Mouse (Mus musculus): Measurements from ENCODE around the gene Zp3.

Zp3 gene

DNA sequence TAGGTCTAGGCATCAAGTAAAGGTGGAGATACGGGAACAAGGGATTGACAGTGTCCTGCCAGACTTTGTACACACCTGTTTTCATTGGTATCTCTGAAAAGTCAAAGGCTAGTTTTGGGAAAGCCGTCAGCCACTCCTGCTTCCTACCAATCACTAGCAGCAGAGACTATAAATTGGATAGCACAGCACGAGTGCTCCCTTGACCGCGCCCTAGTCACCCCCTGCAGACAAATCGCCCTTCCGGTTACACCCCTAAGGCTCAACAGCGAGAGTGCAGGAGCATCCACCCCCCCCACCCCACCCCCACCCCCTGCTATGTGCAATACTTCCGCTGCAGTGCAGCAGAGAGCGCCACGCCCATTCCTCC lies 17.8 kb upstream of the Zp3 start:
- no peak for DNase-seq (ENCODE audit: low spot score)

DNA sequence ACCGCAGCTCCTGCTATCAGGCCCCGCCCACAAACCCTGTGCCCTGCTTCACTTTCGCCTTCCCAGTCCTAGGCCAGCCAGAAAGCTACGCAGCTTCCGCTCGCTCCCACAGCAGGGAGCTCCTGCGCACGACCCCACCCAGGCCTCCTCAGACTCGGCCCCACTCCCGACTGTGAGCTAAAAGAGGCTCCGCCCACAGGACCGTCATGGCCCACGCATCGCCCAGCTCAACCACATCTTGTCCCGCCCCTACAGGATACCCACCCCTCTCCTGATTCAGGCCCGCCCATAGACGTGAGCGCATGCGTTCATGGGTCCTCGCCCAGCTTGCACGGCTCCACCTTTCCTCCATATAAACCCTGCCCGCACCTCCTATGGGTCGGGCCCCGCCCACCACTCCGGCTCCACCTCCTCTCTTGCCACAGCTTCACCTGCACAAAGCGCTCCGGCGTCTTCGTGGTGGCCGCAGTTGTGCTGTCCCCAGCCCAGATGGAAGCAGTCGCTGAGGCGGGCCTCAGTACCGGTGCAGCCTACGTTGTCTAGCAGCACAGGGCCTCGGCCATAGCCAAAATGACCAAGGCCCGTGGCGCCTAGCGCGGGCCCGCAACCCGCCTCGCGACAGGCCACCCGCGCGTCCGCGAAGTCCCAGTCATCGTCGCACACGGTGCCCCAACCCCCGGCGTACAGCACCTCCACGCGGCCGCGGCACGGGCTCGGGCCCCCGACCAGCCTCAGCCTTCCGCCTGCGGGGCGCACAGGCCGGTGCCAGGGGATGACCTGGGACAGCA lies 17.2 kb upstream of the Zp3 start:
- DNase-seq (ENCODE audit: low spot score), result peak; percentile 99

DNA sequence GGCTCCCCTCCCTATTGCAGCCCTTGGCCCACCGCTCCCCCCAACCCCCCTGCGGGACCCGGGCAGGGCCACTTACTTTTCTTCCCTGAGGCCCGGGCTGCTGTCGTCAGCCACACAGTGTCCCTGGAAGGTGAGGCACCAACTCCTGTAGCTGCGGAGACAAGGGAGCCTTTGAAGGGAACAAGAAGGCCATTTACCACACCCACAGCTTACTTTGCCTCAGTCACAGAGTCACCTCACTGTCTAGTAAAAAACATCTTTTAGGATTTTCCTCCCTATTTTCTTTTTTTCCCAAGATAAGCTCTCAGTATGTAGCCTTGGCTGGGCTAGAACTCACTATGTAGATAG lies 16.6 kb upstream of the Zp3 start:
- peak; percentile 41 for DNase-seq (ENCODE audit: low spot score)

DNA sequence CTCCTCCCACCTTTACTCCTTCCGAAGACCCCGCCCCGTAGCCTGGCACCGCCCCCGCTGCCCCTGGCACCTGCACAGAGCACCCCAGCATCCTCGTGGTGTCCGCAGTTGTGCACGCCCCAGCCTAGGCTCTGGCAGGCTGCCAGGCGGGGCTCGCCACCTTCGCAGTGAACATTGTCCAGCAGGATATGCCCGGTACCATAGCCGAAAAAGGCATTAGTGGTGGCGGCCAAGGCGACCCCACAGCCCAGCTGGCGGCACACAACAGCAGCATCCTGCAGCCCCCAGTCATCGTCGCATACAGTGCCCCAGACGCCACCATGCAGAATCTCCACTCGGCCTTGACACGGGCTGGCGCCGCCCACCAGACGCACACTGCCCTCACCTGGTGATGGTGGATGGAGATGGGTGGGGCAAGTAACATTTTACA lies 14.4 kb upstream of the Zp3 start:
- DNase-seq (ENCODE audit: low spot score), result no peak

DNA sequence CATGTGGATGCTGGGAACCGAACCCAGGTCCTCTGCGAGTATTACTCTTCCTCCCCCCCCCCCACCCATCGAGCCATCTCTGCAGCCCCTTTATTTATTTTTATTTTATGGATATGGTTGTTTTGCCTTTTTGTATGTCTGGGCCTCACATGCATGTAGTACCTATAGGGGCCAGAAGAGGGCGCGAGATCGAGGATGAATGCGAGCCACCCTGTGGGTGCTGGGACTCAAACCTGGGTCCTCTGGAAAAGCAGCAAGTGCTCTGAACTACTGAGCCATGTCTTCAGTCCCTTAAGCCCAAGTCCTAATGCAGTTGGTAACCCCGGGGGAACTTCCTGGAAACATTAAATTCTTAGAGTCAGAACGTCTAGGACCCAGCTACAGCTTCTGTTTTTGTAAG lies 13.0 kb upstream of the Zp3 start:
- no peak for DNase-seq (ENCODE audit: low spot score)

DNA sequence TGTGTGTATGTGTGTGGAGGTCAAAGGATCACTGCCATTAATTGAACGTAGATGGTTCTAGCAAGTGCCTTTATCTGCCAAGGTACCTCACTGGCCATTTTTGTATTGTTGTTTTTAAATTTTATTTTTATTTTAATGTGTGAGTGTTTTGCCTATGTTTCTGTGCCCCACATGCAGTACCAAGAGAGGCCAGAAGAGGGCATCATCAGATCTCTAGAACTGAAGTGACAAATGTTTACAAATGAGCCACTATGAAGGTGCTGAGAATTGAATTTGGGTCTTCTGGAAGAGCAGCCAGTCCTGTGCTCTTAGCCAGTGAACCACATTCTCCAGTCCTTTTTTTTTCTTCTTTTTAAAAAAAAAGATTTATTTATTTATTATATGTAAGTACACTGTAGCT lies 11.1 kb upstream of the Zp3 start:
- DNase-seq (ENCODE audit: low spot score), result peak; percentile 73

DNA sequence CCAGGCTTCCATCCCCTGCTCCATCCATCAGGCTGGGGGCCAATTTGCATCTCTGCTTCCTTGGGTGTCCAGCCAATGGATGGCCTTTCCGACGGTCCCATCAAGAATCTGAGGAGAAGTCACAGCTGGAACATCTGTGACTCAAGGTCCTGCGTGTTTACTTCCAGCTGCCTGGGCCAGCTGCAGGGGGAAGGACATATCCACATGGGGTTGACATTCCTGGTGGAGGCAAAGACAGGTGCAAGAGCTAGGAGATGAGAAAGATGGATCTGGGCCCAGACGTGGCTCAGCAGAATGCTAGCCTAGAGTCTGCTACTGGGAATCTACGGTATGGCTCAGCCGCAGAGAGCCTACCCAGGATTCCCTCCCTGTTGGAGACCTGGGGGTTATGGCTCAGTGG lies 9.7 kb upstream of the Zp3 start:
- no peak for DNase-seq (ENCODE audit: low spot score)

DNA sequence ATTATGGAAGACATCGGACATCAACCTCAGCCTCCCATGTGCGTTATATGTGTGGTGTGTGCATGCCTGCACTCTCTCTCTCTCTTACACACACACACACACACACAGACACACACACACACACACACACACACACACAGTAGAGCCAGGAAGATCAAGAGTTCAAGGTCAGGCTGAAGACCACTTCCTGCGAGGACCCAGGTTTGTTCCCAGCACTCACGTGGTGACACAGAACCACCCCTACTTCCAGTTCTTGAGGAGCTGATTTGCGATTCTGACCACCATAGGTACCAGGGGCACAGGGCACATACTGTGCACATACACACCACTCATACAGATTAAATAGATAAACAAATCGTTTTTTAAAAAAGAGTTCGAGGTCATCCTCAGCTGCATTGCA lies 8.0 kb upstream of the Zp3 start:
- no peak for DNase-seq (ENCODE audit: low spot score)

DNA sequence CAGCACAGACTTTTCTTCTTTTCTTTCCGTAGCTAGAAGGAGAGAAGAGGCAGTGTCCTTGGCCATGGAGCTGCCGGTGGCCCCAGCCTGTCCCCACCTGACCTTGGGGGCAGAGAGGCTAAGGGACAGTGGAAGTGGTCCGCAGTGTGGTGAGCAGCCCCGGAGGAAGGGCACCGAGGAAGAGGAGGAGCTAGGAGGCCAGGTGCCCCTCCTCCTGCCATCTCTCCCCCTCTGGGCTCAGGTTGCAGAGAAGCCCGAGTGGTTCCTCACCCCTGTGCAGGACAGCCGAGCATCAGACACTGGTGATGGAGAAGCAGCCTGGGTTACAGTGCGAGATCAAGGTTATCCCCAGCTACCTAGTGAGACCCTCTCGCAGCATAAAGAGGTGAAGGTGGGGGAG lies 5.5 kb upstream of the Zp3 start, which contains the start of gene Ssc4d:
Gene Ssc4d (minus strand): TSS at position 167 of the 400 bp plus-strand sequence.
- DNase-seq (ENCODE audit: low spot score), result no peak

DNA sequence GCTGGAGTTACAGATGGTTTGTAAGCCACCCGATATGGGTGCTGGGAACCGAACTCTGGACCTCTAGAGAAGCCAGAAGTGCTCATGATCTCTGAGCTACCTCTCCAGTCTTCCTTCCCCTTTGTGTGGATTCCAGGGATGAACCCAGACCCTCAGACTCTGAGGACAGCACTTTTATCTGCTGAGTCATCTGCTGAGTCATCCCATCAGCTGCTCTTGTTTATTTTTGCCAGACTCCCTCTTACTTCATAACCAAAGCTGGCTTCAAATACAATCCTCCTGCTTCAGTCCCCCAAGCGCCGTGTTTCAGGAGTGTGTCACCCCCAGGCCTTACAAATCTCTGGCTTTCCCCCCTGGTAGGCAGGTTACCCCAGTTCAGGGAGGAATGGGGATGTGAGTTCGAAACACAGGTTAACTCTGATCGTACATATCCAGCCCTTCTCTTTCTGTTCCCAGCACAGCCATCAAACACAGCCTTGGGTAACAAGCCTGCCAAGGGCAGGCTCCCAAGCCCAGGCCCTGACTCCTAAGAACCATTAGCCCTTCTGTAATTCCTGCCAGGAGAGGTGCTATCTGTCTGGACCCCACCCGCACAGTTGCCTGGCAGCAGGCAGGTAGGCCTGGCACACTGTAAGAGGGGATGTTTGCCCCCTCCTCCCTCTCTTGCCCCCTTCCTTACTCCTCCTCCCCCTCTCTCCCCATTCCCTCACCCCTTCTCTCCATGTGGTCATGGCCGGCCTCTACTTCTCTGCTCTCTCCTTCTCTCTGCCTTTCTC lies 3.8 kb upstream of the Zp3 start:
- no peak for DNase-seq (ENCODE audit: low spot score)

DNA sequence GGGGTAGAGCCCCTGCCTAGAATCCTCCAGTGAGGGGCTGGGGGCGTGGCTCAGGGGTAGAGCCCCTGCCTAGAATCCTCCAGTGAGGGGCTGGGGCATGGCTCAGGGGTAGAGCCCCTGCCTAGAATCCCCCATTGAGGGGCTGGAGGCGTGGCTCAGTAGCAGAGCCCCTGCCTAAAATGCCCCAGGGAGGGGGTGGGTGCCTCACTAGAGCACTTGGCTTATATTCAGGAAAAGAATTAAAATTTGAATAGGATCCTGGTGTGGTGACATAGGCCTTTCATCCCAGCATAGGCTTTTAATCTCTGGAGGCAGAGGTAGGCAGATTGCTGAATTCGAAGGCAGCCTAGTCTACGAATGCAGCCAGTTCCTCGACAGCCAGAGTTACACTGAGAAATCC lies 518 bp upstream of the Zp3 start:
- no peak for DNase-seq (ENCODE audit: low spot score)

DNA sequence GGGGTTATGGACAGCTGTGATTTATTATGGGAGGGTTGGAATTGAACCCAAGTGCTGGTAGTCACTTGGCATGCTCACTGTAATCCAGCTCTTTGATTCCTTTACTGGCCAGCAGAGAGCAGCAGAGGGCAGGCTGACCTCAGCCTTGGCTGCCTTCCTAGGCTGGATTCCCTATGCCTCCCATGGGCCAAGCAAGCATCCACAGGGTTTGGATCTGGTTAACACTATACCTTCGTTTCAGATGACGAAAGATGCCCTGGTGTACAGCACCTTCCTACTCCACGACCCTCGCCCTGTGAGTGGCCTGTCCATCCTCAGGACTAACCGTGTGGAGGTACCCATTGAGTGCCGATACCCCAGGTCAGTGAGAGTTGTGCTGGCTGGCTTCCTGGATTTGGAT lies 2.5 kb downstream of the Zp3 start:
- peak; percentile 83 for DNase-seq (ENCODE audit: low spot score)

DNA sequence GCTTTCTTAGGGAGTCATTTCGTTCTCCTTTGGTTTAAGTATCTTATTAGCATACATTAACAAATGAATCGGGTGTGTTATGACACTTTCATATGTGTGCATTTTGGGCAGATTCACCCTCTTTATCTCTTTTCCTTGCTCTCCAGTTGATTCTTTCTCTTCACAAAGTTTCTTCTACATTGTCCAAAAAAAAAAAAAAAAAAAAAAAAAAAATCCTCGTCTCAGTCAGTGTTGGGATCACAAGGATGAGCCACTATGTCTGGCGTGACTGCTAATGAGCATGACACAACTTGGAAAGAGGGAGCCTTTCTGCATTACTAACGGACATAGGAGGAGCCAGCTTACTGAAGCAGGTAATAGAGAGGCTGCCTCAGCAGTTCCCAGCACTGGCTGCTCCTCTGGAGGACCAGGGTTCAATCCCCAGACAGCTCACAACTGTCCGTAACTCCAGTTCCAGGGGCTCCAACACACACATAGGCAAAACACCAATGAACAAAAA lies 4.7 kb downstream of the Zp3 start:
- no peak for DNase-seq (ENCODE audit: low spot score)

DNA sequence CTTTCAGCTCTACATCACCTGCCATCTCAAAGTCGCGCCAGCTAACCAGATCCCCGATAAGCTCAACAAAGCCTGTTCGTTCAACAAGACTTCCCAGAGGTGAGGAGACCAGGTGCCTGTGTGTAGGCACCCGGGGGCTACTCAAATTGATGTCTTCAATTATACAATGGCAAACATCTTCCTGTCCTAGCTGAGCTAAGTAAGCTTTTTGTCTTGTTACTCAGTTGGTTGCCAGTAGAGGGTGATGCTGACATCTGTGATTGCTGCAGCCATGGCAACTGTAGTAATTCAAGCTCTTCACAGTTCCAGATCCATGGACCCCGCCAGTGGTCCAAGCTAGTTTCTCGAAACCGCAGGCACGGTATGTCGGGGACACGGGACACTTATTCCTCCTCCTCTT lies 7.3 kb downstream of the Zp3 start:
- peak; percentile 54 for DNase-seq (ENCODE audit: low spot score)

DNA sequence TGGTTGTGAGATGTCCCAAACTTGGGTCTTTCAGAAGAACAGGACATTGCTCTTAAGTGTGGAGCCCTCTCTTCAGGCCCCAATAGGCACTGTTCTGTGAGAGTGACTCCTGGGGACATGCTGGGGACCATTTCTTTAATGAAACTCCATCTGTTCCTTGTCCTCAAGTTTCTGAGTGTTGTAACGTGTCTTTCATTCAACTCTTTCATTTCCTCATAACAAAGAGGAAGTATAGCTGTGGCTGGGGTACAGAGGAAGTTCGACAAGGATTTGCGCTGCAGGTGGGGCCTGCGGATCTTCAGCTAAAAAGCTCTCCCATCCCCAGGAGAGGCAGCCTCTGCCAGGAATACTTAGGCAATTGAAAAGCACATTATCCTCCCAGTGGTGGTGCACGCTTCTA lies 10.7 kb downstream of the Zp3 start:
- DNase-seq (ENCODE audit: low spot score), result no peak

DNA sequence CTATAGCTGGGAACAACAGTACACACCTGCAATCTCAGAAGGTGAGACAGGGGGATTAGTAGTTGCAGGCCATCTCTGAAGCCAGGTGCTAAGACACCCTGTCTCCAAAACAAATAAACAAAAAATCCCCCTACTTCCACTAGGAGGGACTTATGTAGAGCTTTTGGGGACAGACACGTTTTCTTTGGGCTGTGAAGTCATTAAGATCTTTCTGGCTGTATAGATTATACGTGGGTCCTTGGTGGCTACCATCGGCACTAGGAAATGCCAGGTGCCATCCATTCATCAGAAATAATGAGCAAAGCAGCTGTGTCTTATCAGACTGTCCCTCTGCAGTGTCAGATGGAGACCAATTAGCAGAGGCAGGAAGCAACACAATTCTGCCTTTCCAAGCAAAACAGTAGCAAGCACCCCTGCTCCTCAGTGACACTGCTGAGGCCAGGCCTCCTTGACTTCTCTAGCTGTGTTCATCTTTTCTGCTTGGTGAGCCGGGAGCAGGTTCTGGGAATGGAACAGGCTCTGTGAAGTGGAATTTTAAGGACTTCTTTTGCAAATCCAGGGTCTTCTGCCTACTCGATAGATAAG lies 13.6 kb downstream of the Zp3 start:
- DNase-seq (ENCODE audit: low spot score), result peak; percentile 6

DNA sequence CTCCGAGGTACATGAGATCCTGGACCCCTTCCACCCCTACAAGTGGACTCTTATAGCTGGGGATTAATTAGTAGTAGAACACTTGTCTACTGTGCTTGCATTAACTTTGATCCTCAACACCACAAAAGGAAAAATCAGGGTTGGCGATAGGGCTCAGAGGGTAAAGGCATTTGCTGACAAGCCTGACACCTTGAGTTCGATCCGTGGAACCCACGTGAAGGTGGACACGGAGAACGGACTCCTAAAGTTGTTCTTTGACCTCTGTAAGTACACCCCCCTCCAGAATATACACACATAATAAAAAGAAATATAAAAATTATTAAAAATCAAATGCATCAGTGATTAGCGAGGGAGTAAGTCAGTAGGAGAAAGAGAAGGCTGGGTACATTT lies 14.4 kb downstream of the Zp3 start:
- DNase-seq (ENCODE audit: low spot score), result no peak

DNA sequence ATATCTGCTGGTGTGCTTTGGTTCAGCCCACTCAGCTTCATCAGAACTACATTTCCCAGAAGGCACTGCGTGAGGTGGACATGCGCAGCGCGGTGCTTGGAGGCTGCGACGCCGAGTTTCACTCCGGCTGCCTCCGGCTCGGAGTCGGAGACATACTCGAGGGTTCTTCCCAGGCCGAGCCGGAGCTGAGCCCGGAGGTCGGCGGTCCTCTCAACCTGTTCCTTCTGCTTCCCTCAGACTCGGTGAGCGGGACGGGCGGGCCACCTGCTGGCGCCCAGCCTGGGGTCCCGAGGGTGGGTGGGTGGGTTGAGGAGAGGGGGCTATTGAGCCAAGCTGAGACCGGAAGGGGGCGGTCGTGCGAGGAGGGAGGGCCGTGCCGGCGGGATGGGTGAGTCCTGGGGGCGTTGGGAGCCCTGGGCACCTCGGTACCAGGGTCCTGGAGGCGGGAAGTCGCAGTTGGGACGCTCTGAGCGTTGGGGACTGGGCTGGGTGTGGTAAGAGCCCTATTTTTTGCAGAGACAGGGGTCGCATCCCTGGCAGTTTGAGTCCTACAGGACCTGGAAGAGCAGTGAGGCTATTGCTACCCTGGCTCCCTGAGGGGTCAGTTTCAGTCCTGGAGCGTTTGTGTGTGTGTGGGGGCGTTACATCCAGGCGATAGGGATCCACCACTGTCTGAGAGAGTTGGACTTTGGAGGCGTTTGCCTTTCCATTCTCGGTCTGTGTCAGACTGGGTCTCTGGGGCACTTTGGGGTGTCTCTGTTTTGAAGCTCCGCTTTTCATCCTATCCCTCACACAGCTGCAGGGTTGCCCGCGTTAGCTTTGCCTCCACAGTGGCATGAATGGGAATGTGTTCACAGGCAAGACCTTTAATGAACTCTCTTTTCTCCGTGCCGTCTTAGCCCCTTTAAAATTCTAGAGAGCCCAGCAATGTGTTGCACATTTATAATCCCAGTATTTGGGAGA lies 15.1 kb downstream of the Zp3 start, which contains the start of gene Dtx2:
Gene Dtx2 (plus strand): TSS at position 76 of the 963 bp plus-strand sequence.
- peak; percentile 95 for DNase-seq (ENCODE audit: low spot score)

DNA sequence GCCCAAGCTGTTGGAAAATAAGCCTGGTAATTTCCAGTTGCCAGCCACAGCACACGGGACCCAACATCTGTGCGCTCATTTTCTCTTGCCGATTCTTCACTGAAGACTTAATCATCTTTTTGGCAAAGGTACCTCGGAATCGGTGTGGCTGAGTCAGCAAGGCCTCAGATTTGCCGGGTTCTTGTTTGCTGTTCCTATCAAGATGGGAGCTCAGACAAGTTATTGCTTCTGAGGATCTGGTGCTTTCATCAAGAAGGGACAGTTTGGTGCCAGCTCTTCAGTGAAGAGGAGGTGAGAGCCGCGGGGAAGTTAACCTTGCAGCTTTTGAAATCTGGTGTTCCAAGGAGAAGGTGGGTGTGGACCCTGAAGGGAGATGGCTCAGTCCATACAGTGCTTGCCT lies 16.3 kb downstream of the Zp3 start:
- DNase-seq (ENCODE audit: low spot score), result no peak

DNA sequence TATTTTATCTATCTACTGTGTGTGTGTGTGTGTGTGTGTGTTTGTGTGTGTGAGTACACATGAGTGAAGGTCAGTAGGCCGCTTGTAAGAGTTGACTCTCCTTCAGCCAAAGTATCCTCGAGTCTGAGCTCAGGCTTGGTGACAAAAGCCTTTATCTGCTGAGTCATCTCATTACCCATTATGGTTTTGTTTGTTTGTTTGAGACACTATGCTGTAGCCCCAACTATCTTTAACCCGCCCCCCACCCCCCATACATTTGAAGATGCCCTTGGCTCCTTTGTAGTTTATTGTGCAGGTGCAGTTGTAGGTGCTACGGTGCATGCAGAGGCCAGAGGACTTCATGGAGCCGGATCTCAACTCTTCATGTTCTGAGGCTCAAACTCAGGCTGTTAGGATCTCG lies 21.3 kb downstream of the Zp3 start:
- no peak for DNase-seq (ENCODE audit: low spot score)

DNA sequence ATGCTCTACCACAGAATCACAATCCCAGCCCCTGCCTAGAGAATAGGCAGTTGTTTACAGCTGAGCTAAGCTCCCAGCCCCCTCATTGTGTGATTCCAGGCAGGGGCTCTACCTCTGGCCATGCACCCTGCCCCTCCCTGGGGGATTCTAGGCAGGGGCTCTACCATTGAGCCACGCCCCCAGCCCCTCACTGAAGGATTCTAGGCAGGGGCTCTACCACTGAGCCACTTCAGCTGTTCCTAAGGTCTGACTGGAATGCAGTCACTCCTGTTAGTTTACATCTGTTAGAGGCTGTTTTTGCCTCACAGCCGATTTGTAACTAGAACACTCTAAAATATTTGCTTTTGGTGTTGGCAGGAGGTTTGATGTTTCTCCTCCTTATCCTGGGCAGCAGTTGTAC lies 22.4 kb downstream of the Zp3 start:
- peak; percentile 5 for DNase-seq (ENCODE audit: low spot score)

DNA sequence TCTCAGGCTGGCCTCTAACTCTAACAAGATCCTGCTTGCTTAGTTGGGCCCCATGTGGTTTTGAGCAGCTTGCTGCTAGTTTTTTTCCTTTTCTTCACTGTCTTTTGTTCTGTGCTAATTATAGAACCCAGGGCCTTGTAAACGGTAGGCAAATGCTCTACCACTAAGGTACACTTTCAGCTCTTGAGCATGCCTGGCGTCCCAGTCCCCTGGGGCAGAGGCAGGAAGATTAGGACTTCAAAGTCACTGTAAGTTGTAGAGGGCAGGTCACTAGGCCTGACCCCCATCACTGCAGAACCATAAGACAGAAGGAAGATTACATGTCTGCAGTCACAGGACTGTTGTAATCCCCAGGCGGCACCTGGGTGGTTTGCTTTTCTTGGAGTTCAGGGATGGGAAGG lies 22.9 kb downstream of the Zp3 start:
- DNase-seq (ENCODE audit: low spot score), result peak; percentile 42
